Mouse (Mus musculus): Measurements from ENCODE around the gene Iqcd.

The Iqcd gene

GRCm38 (mm10) chr5:120571056-120571740 is 17.6 kb upstream of the Iqcd start:
- DNase-seq (ENCODE audit: low spot score in 2 of 2) = no peak

DNA sequence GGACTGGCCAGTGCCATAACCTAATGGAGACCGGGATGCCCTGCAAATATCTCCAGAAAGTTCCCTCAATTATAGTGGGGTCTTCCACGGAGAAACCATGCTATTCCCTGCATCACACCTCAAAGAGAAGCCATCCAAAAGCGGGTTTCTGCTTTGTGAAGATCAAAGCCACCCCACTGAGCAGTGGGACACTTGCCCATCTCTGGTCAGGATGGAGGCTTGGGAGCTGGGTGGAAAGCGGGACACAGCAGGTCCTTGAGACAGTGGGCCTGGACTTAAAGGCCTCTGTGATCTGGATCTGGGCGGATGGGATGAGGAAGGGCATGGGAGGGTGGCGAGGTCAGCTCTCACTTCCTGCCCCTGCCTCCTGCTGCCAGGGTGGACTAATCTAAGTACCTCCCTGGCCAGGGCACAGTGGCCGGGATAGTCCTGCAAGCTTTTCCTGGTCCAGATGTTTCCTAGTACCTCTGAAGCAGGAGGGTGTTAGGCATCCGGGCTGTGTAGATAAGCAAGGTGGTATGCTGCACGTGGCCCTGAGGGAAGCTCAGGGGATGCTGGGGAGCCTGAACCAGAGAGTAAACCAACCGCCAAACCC is 14.2 kb upstream of the Iqcd start:
- DNase-seq (ENCODE audit: low spot score in 2 of 2) = no peak

DNA sequence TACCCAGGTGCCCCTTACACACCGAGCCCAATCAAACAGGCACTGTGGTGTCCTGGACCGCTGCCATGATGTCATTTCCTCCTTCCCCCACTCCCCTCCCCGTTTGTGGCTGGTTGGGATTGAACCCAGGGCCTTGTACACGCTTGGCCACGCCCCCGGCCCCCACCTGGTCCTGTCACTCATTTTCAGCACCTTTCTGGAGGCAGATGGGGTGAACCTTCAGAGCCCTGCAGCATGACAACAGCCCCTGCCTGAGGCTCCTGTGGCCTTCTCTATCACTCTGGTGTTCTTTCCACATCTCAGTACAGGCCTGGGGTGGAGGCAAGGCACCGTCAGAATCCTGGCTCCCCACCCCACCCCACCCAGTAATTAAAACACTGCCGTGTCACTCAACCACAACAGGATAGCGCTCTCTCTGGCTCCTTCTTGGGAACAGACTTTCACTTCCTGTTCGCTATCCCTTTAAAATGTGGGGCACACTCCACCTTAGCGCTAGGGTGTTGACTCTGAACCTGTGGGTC is 12.0 kb upstream of the Iqcd start:
- DNase-seq (ENCODE audit: low spot score in 2 of 2) = no peak

GRCm38 (mm10) chr5:120577935-120578441 is 10.8 kb upstream of the Iqcd start:
- DNase-seq (ENCODE audit: low spot score in 2 of 2) = no peak

GRCm38 (mm10) chr5:120578504-120579081 is 10.2 kb upstream of the Iqcd start:
- peak in 1 of 2 experiments; percentile 66 for DNase-seq (ENCODE audit: low spot score in 2 of 2)

DNA sequence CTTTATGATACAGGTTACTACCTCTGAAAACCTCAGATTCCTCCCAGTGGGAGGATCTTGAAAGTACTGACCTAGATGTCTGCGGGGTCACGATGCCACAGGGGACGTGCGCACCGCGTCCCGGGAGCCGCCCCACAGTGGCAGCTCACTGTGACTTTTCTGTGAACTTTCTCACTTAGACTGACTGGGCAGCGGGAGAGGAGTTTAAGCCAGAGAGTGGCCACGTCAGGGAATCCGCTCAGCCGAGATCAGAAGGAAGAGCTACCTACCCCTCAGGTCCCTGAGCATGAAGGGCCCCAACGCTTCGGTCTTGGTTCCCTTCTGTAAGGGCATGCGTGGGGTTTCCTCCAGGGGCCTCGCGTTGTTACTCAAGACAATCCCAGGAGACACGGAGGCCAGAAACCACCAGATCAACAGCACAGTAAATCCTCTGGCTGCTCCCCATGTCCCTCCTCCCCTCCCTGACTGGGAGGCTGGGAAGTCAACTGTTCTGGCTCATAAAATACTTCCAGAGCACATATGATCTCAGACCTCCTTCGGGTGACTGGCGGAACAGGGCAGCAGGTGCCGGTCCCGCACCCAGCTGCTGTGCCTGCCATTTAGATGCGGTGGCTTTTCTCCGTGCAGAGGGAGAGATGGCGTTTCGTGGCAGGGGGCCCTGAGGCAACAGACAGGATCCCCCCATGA is 9.5 kb upstream of the Iqcd start:
- DNase-seq (ENCODE audit: low spot score in 2 of 2) = no peak

- DNase-seq (ENCODE audit: low spot score in 2 of 2) = no peak
Measured at GRCm38 (mm10) chr5:120579898-120580626, 8.8 kb upstream of the Iqcd start.

DNA sequence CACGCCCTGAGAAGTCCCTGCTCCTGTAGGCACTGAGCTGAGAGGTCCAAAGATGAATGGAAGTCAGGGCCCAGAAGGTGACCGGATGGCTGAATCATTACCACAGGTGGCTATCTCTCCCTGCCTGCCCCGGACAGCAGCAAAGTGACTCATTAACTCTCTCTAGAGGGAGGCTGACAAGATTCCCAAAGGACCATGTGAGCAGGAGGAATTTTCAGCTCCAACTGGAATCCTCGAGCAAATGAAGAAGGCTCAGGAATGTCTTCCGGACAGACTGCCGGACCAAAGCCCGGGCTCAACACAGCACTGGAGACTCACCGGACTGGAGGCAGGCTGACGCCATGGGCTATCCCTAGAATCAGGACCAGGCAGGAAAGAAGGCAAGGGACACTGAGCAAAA is 6.8 kb upstream of the Iqcd start:
- DNase-seq (ENCODE audit: low spot score in 2 of 2) = no peak

DNA sequence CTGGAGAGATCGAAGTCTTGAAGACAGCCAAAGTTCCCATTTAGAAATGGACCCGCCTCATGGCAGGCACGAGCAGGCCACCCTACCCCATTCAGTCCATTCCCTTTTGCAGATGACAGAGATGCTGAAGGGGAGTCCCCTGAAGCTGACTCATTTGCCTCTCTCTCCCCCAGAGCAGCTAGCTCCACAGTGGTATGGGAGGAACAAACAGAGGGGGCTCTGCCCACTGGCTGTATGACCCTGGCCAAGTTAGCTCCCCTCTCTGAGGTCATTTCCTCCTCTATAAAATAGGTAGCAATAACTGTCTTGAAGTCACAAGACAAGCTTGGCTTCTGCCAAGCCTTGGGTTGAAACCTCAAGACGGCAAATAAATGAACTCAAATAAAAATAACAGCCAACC is 5.3 kb upstream of the Iqcd start:
- no peak for DNase-seq (ENCODE audit: low spot score in 2 of 2)

- no peak for DNase-seq (ENCODE audit: low spot score in 2 of 2)
Measured at GRCm38 (mm10) chr5:120584968-120585367, 3.8 kb upstream of the Iqcd start.

GRCm38 (mm10) chr5:120586741-120587615 is 1.8 kb upstream of the Iqcd start:
- peak in 1 of 2 experiments; percentile 66 for DNase-seq (ENCODE audit: low spot score in 2 of 2)

- no peak for DNase-seq (ENCODE audit: low spot score in 2 of 2)
Measured at GRCm38 (mm10) chr5:120587616-120587926, 1.2 kb upstream of the Iqcd start.

DNA sequence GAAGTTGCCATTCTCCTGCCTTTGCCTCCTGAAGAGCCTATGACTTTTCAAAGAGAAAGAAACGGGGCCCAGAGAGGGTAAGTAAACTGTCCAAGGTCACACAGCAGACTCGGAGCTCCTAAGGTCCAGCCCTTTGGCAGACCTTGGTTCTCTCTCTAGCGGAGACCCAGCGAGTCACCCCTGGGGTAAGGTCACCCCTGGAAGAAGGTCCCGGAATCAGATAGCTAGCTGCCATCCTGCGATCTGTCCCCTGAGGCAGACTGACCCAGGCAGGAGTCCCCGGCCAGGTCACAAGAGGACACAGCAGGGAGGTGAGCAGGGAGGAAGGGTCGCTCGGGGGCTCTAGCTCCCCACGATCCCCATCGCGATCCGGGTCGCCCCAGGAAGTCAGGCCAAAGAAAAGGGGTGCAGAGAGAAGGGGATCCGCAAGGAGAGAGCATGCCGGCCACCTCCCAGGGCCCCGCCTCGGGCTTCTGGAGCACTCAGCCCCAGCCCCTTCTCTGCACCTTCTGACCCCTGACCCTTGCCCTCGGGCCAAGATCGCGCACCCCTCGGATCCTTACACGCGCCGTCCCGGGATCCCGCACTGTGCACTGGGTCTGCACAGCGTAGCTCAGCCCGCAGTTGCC is 762 bp upstream of the Iqcd start:
- DNase-seq (ENCODE audit: low spot score in 2 of 2) = no peak

- no peak for DNase-seq (ENCODE audit: low spot score in 2 of 2)
Measured at GRCm38 (mm10) chr5:120590356-120591010, 1.7 kb downstream of the Iqcd start.

GRCm38 (mm10) chr5:120592141-120592540 is 3.3 kb downstream of the Iqcd start:
- DNase-seq (ENCODE audit: low spot score in 2 of 2) = no peak

- no peak for DNase-seq (ENCODE audit: low spot score in 2 of 2)
Measured at GRCm38 (mm10) chr5:120594485-120594884, 5.7 kb downstream of the Iqcd start.

GRCm38 (mm10) chr5:120599625-120600024 is 10.8 kb downstream of the Iqcd start:
- no peak for DNase-seq (ENCODE audit: low spot score in 2 of 2)

DNA sequence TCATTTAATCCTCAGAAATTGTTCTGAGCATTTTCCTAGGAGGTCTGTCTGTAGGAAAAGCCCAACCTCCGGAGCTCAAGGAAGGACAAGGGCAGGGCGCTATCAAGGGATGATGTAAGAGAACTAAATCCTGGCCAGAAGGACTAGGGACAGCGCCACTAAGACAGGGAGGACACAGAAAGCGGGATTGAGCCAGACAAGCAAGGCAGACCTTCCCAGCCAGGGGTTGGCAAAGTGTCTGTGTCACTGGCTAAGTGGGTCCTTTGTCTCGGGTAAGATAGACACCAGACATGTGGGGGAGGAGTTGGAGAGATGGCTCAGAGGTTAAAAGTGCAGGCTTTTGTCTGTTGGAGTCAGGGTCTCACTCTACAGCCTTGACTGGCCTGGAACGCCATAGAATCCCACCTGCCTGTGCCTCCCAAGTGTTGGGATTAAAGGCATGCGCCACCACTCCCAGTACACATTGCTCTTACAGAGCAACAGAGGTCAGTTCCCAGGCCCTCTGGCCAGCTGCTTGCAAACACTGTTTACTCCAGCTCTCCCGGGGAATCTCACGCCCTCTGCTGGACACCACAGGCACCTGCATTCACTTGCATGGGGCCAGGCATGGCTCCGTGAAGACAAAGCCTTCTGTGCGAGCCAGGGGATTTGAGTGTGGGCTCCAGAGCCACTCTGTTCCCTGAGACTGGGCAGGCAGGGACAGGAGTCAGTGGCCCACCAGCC is 12.3 kb downstream of the Iqcd start:
- peak in 1 of 2 experiments; percentile 41 for DNase-seq (ENCODE audit: low spot score in 2 of 2)

DNA sequence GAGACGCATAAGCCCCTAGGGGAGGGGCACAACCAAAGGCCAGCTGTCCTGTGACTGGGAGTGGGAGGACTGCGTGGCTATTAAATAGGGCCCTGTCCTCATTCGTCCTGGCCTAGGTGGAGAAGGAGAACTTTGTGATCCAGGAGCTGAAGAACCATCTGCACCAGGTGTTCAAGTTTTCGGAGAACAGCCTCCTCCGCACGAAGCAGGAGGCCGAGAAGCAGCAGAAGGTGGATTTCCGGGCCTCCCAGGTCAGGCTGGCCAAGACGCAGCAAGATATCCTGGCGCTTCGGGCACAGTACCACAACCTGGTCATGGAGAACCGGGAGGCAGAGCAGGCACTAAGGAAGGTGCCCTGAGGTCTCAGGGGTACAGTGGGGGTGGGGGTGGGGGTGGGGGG is 13.4 kb downstream of the Iqcd start:
- no peak for DNase-seq (ENCODE audit: low spot score in 2 of 2)

All from right cerebral cortex, postnatal 10 days (tissue).